Mouse (Mus musculus) liver, embryonic 14.5 days (tissue): Measurements from ENCODE around the gene BC049715.

Experiments
- CTCF ChIP-seq: IDR thresholded peaks from 2 replicates; pipeline ENCODE4 v1.5.1; 2016; ENCODE audit warnings: antibody characterized with exemption, low read depth, control low read depth
- EP300 ChIP-seq: IDR thresholded peaks from 2 replicates; pipeline ENCODE4 v1.6.1; 2016; ENCODE audit warnings: antibody characterized with exemption, low read depth

- TF ChIP-seq EP300: no peak
- TF ChIP-seq CTCF: no peak
These were observed 38.7 kb downstream of the BC049715 start for GRCm38 (mm10) chr6:136866150-136866549.
